Mouse (Mus musculus) embryonic facial prominence, embryonic 14.5 days (tissue): ENCODE measurements around the gene Slco2a1. TPM values are rescaled to one million over a fixed set of nuclear protein-coding genes. Genes with fewer than 3 reads are reported as not detected.

Experiments
- ATAC-seq: fragments of 200-750 bp; cut with Nextera tagmentation; 2 replicates; pipeline ENCODE4 v1.8.0; 2017; ENCODE audit warnings: low read depth, moderate number of reproducible peaks, moderate TSS enrichment
- DNase-seq: peaks from one replicate; pipeline ENCODE4 v3.0.0-alpha.2; 2015; ENCODE audit warnings: low spot score
- H3K27ac ChIP-seq: fragments of 300-500 bp; sonication (generic); replicated peaks from 2 replicates; pipeline ENCODE4 v1.5.1; 2014; ENCODE audit warnings: low read depth, mild to moderate bottlenecking, low read length, moderate library complexity
- H3K27me3 ChIP-seq: fragments of 300-500 bp; sonication (generic); replicated peaks from 2 replicates; pipeline ENCODE4 v1.6.1; 2014; ENCODE audit warnings: low read length; ENCODE audit not compliant: control insufficient read depth, insufficient read depth
- H3K36me3 ChIP-seq: fragments of 300-500 bp; sonication (generic); 2 replicates; pipeline ENCODE4 v1.6.1; 2014; ENCODE audit warnings: low read length, mixed read lengths; ENCODE audit not compliant: control insufficient read depth, insufficient read depth
- H3K4me1 ChIP-seq: fragments of 300-500 bp; sonication (generic); 2 replicates; pipeline ENCODE4 v1.6.1; 2014; ENCODE audit warnings: antibody characterized with exemption, low read length; ENCODE audit not compliant: control insufficient read depth, insufficient read depth
- H3K4me2 ChIP-seq: fragments of 300-500 bp; sonication (generic); 2 replicates; pipeline ENCODE4 v1.6.1; 2014; ENCODE audit warnings: low read depth, mild to moderate bottlenecking, low read length, moderate library complexity, mixed read lengths
- H3K4me3 ChIP-seq: fragments of 300-500 bp; sonication (generic); 2 replicates; pipeline ENCODE4 v1.5.1; 2014; ENCODE audit warnings: low read depth, mild to moderate bottlenecking, low read length
- H3K9ac ChIP-seq: fragments of 300-500 bp; sonication (generic); 2 replicates; pipeline ENCODE4 v1.6.1; 2014; ENCODE audit warnings: low read depth, mild to moderate bottlenecking, low read length, moderate library complexity, mixed read lengths
- H3K9me3 ChIP-seq: fragments of 300-500 bp; sonication (generic); 2 replicates; pipeline ENCODE4 v1.6.1; 2016; ENCODE audit warnings: low read length; ENCODE audit not compliant: control insufficient read depth
- WGBS: fragments of 180-500 bp; shearing (Covaris S2); extraction: QIAGEN DNeasy Blood & Tissue Kit; methylation state at CpG from one replicate; pipeline ENCODE4 v1.1.7; 2014; 5-methylcytosine and 5-hydroxymethylcytosine counted together
- polyA plus RNA-seq: library from polyadenylated mRNA; unstranded; fragments of >200 nt; fragmentation: Nextera tagmentation; extraction: Ambion mirVana; gene quantifications from 2 replicates; pipeline ENCODE4 v1.2.1, GENCODE M21; 2014

Slco2a1 gene
- polyA plus RNA-seq, 1 experiment from 2014 or later = 8.8 TPM

- no peak overlapping the region for H3K9ac ChIP-seq
- no peak overlapping the region for H3K4me2 ChIP-seq
- H3K27ac ChIP-seq = no peak overlapping the region
- H3K4me3 ChIP-seq = no peak overlapping the region
- H3K27me3 ChIP-seq = no peaks in the 10 kb centered on the region
- 5% methylated on average over 5 of the region's 5 CpGs for WGBS
- no peak for ATAC-seq
- H3K4me1 ChIP-seq = peaks cover 11% of the 10 kb centered on the region; the same call in 1 of the 2 replicates
- no peaks in the 10 kb centered on the region for H3K36me3 ChIP-seq
- no peaks in the 10 kb centered on the region for H3K9me3 ChIP-seq
- peak; percentile 65 for DNase-seq
Observed at GRCm38 (mm10) chr9:103013366-103013765, 24.9 kb downstream of the Slco2a1 start.

DNA sequence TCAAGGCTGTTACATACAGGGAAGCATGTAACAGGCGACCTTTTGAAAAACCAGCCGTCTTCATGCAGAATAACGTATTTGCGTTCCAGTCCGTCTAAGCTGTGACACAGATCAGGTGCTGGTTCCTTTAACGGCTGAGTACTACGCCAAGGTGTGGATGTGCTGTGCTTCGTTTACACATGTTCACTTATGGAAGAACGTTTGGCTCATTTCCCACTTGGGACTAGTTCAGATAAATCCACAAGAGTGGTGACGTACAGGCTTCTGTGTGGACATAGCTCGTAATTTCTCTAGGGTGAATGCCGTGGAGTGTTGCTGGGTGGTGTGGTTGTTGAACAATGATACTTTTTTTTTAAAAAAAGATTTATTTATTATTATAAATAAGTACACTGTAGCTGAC, 26.2 kb downstream of the Slco2a1 start:
- peaks cover 3% of the 10 kb centered on the region; the same call in 1 of the 2 replicates for H3K4me1 ChIP-seq
- no peaks in the 10 kb centered on the region for H3K27me3 ChIP-seq
- no peaks in the 10 kb centered on the region for H3K9me3 ChIP-seq
- DNase-seq = no peak
- H3K9ac ChIP-seq = no peak overlapping the region
- H3K27ac ChIP-seq = no peak overlapping the region
- 84% methylated on average over 12 of the region's 12 CpGs for WGBS
- no peak overlapping the region for H3K4me2 ChIP-seq
- no peaks in the 10 kb centered on the region for H3K36me3 ChIP-seq
- no peak for ATAC-seq
- no peak overlapping the region for H3K4me3 ChIP-seq

GRCm38 (mm10) chr9:103024116-103024515, 35.6 kb downstream of the Slco2a1 start:
- no peak for ATAC-seq
- Histone ChIP-seq H3K36me3 (no peaks in the 10 kb centered on the region), H3K4me1 (no peaks in the 10 kb centered on the region), H3K27me3 (no peaks in the 10 kb centered on the region), H3K27ac (no peak overlapping the region), H3K4me3 (no peak overlapping the region), H3K9me3 (no peaks in the 10 kb centered on the region), H3K4me2 (no peak overlapping the region), H3K9ac (no peak overlapping the region)
- WGBS = 78% methylated on average over 4 of the region's 4 CpGs
- DNase-seq = no peak

DNA sequence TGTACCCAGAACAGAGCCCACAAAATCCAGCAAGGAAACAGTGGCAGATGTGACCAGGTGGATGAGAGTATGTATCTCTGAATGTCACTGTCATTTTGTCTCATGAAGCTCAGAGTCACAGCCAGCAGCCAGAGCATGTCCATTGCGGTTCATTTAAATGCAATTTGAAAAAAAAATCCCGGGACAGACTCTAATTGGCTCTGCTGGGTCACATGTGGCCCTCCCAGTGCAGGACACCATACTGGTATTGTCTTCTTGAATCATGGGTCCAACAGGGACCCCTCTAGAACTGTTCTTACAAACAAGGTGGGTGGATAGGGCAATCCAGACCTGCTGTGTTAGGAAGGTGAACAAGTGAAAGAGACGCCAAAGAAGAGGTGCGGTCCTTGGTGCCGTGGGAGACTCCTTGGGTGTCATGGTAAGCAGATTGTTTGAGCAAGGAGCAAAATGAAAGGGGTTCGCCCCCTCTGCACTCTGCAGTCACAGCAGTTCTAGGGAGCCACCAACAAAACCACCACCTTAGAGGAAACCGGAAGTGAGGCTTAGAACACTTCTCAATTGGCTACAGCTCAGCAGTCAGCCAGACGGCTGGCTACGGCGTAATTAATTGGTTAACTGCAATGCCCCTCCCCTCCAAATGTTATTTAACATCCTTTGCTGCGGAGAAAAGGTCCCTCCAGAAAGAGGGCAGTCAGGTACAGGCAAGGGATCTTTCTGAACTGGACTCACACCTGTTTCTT, 38.8 kb downstream of the Slco2a1 start:
- Histone ChIP-seq H3K4me2 (no peak overlapping the region), H3K36me3 (no peaks in the 10 kb centered on the region), H3K27ac (no peak overlapping the region), H3K27me3 (no peaks in the 10 kb centered on the region), H3K9ac (no peak overlapping the region), H3K4me1 (peaks cover 5% of the 10 kb centered on the region), H3K4me3 (no peak overlapping the region), H3K9me3 (no peaks in the 10 kb centered on the region)
- 72% methylated on average over 11 of the region's 11 CpGs for WGBS
- DNase-seq = no peak
- ATAC-seq = no peak

- H3K4me2 ChIP-seq = no peak overlapping the region
- no peaks in the 10 kb centered on the region for H3K27me3 ChIP-seq
- H3K4me3 ChIP-seq = no peak overlapping the region
- no peaks in the 10 kb centered on the region for H3K36me3 ChIP-seq
- no peak for DNase-seq
- no peak for ATAC-seq
- H3K9ac ChIP-seq = no peak overlapping the region
- no peaks in the 10 kb centered on the region for H3K9me3 ChIP-seq
- 58% methylated on average over 8 of the region's 8 CpGs for WGBS
- H3K4me1 ChIP-seq = peaks cover 5% of the 10 kb centered on the region
- no peak overlapping the region for H3K27ac ChIP-seq
Observed at GRCm38 (mm10) chr9:103029012-103029411, 40.5 kb downstream of the Slco2a1 start.

GRCm38 (mm10) chr9:103030041-103030440, 41.5 kb downstream of the Slco2a1 start:
- ATAC-seq (no peak), DNase-seq (no peak)
- Histone ChIP-seq H3K4me3 (no peak overlapping the region), H3K9me3 (no peaks in the 10 kb centered on the region), H3K27me3 (no peaks in the 10 kb centered on the region), H3K4me2 (no peak overlapping the region), H3K4me1 (peaks cover 5% of the 10 kb centered on the region), H3K9ac (no peak overlapping the region), H3K27ac (no peak overlapping the region), H3K36me3 (no peaks in the 10 kb centered on the region)
- WGBS = 76% methylated on average over 2 of the region's 2 CpGs

DNA sequence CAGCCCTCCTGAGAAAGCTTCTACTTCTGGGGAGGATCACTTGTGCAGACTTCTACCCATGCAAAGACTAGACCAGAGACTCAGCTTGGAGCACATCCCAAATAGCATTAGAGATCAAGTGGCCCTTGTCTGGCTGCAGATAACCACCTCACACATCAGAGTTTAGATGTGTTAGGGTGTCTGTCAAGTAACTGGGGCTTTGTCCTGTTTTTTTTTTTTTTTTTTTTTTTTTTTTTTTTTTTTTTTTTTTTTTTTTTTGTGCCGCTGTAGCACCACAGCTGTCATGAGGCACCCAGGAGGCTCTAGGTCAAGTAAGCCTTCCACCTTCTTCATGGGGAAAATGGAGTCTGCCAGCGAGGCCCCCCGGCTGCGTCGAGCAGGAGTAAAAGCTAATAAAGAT, 42.7 kb downstream of the Slco2a1 start:
- WGBS = 77% methylated on average over 5 of the region's 5 CpGs
- Histone ChIP-seq H3K27me3 (no peaks in the 10 kb centered on the region), H3K4me1 (peaks cover 5% of the 10 kb centered on the region), H3K4me2 (no peak overlapping the region), H3K36me3 (no peaks in the 10 kb centered on the region), H3K27ac (no peak overlapping the region), H3K4me3 (no peak overlapping the region), H3K9me3 (no peaks in the 10 kb centered on the region), H3K9ac (no peak overlapping the region)
- DNase-seq (no peak), ATAC-seq (no peak)

GRCm38 (mm10) chr9:103032193-103032592, 43.7 kb downstream of the Slco2a1 start:
- Histone ChIP-seq H3K4me3 (no peak overlapping the region), H3K36me3 (no peaks in the 10 kb centered on the region), H3K27me3 (no peaks in the 10 kb centered on the region), H3K9ac (no peak overlapping the region), H3K4me1 (peaks cover 5% of the 10 kb centered on the region), H3K4me2 (no peak overlapping the region), H3K9me3 (no peaks in the 10 kb centered on the region), H3K27ac (no peak overlapping the region)
- peak; percentile 27 for DNase-seq
- ATAC-seq = no peak
- 65% methylated on average over 8 of the region's 8 CpGs for WGBS

- no peaks in the 10 kb centered on the region for H3K36me3 ChIP-seq
- no peaks in the 10 kb centered on the region for H3K27me3 ChIP-seq
- H3K27ac ChIP-seq = no peak overlapping the region
- no peak overlapping the region for H3K4me3 ChIP-seq
- ATAC-seq (no peak), DNase-seq (no peak)
- no peak overlapping the region for H3K4me2 ChIP-seq
- peaks cover 5% of the 10 kb centered on the region for H3K4me1 ChIP-seq
- no peak overlapping the region for H3K9ac ChIP-seq
- no peaks in the 10 kb centered on the region for H3K9me3 ChIP-seq
- 87% methylated on average over 3 of the region's 3 CpGs for WGBS
Observed at GRCm38 (mm10) chr9:103033381-103033780, 44.9 kb downstream of the Slco2a1 start.
